Mouse (Mus musculus): ENCODE data around the gene Sirt2. TPM values are rescaled to one million over a fixed set of nuclear protein-coding genes. Genes with fewer than 3 reads are reported as not detected.

Gene Sirt2
- polyA plus RNA-seq, 1 experiment from 2014 or later, result 104 TPM

DNA sequence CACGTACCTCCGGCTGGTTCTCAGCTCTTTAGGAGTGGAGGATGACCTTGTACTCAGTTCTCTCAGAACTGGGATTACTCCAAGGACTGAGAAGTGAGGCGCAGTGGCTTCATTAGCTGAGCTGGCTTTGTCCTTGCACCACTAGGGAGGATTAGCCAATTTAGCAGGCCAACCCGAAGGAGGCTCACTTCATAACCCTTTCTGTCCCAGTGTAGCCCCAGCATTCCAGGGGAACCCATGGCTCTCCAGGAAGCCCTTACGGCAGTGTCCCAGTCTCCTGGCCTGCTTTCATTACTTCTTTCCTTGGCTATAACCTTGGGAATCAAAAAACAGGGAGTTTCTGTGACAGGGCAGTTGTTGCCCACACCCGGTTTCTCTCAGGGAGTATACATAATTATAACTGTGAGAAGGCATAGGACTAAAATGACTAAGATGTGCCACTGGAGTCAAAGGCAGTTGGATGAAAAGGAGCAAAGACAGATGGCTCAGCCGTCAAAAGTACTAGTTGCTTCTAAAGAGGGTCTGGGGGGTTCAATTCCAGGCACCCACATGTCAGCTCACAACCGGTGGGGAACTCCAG lies 41.2 kb downstream of the Sirt2 start:
- Histone ChIP-seq H3K9me3 (ENCODE audit: control insufficient read depth, low read length) (no peaks in the 10 kb centered on the region), H3K36me3 (ENCODE audit: control insufficient read depth, insufficient read depth, low read length) (peaks cover 8% of the 10 kb centered on the region), H3K4me2 (ENCODE audit: low read length) (peak overlapping the region; percentile 80), H3K9ac (replicated peaks; ENCODE audit: low read length) (peak overlapping the region; percentile 88), H3K4me1 (ENCODE audit: control insufficient read depth, insufficient read depth, low read length) (peaks cover 19% of the 10 kb centered on the region), H3K4me3 (replicated peaks; ENCODE audit: low read depth, low read length) (peak overlapping the region; percentile 77), H3K27me3 (ENCODE audit: control insufficient read depth, insufficient read depth, low read length) (no peaks in the 10 kb centered on the region), H3K27ac (replicated peaks; ENCODE audit: low read depth, low read length) (peak overlapping the region; percentile 99)
- no peak for DNase-seq
- 17% methylated on average over 8 of the region's 8 CpGs for WGBS
- no peak for ATAC-seq (ENCODE audit: low FRiP score, low TSS enrichment)

DNA sequence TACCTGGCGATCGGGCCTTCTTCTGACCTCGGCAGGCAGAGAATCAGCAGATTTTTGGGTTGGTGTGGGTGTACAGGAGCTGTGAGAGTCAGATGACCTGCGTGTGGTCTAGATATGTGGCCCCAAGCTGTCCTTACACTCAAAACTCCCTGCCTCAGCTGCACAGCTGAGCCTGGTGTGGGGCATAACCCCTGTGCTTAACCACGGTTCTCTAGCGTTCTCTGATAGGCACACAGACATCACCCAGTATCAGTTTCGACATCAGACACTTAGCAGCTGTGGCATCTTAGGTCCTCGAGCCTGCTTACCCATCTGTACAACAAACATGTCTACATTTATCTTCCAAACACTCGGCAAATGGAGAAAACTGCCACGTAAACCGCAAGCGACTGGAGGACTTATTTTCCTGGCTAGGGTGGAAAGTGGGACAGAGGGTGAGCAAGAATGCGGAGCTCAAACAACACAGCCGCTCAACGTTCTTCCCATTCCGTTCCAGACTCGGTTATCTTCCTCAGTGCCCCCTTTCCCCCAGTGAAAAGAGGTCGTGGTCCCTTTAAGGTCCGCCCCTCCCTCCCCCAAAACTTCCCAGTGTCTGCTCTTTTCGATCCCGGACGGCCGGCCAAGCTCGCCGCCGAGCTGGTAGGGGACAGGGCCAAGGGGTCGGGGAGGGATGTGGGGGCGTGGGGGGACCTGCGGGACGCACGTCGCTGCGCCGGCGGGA lies 41.8 kb downstream of the Sirt2 start, which contains the start of gene Hnrnpl:
TSS of gene Hnrnpl (plus strand) at position 321 of the 721 bp plus-strand sequence.
- Histone ChIP-seq H3K4me3 (replicated peaks; ENCODE audit: low read depth, low read length) (peak within 1 kb of the TSS; percentile 77), H3K4me1 (ENCODE audit: control insufficient read depth, insufficient read depth, low read length) (peaks cover 22% of the 10 kb centered on the region), H3K27me3 (ENCODE audit: control insufficient read depth, insufficient read depth, low read length) (no peaks in the 10 kb centered on the region), H3K4me2 (ENCODE audit: low read length) (peak within 1 kb of the TSS; percentile 80), H3K9ac (replicated peaks; ENCODE audit: low read length) (peak within 1 kb of the TSS; percentile 88), H3K36me3 (ENCODE audit: control insufficient read depth, insufficient read depth, low read length) (peaks cover 14% of the 10 kb centered on the region), H3K9me3 (ENCODE audit: control insufficient read depth, low read length) (no peaks in the 10 kb centered on the region), H3K27ac (replicated peaks; ENCODE audit: low read depth, low read length) (peak within 1 kb of the TSS; percentile 99)
- peak; percentile 76 for DNase-seq
- peak; percentile 9 for ATAC-seq (ENCODE audit: low FRiP score, low TSS enrichment)
- WGBS, result 3% methylated on average over 35 of the region's 35 CpGs

GRCm38 (mm10) chr7:28808957-28809393 lies 42.4 kb downstream of the Sirt2 start:
- 2% methylated on average over 29 of the region's 32 CpGs for WGBS
- peak overlapping the region; percentile 88 for H3K9ac ChIP-seq (replicated peaks; ENCODE audit: low read length)
- H3K4me1 ChIP-seq (ENCODE audit: control insufficient read depth, insufficient read depth, low read length), result peaks cover 22% of the 10 kb centered on the region
- H3K9me3 ChIP-seq (ENCODE audit: control insufficient read depth, low read length), result no peaks in the 10 kb centered on the region
- peak; percentile 97 for DNase-seq
- peak overlapping the region; percentile 80 for H3K4me2 ChIP-seq (ENCODE audit: low read length)
- peak overlapping the region; percentile 99 for H3K27ac ChIP-seq (replicated peaks; ENCODE audit: low read depth, low read length)
- peaks cover 20% of the 10 kb centered on the region for H3K36me3 ChIP-seq (ENCODE audit: control insufficient read depth, insufficient read depth, low read length)
- ATAC-seq (ENCODE audit: low FRiP score, low TSS enrichment), result peak; percentile 64
- peak overlapping the region; percentile 77 for H3K4me3 ChIP-seq (replicated peaks; ENCODE audit: low read depth, low read length)
- H3K27me3 ChIP-seq (ENCODE audit: control insufficient read depth, insufficient read depth, low read length), result no peaks in the 10 kb centered on the region

- under 1% methylated on average over 35 of the region's 35 CpGs for WGBS
- peak; percentile 81 for DNase-seq
- Histone ChIP-seq H3K4me3 (replicated peaks; ENCODE audit: low read depth, low read length) (peak overlapping the region; percentile 77), H3K9ac (replicated peaks; ENCODE audit: low read length) (peak overlapping the region; percentile 88), H3K4me2 (ENCODE audit: low read length) (peak overlapping the region; percentile 80), H3K4me1 (ENCODE audit: control insufficient read depth, insufficient read depth, low read length) (peaks cover 22% of the 10 kb centered on the region), H3K9me3 (ENCODE audit: control insufficient read depth, low read length) (no peaks in the 10 kb centered on the region), H3K36me3 (ENCODE audit: control insufficient read depth, insufficient read depth, low read length) (peaks cover 26% of the 10 kb centered on the region), H3K27ac (replicated peaks; ENCODE audit: low read depth, low read length) (peak overlapping the region; percentile 99), H3K27me3 (ENCODE audit: control insufficient read depth, insufficient read depth, low read length) (no peaks in the 10 kb centered on the region)
- ATAC-seq (ENCODE audit: low FRiP score, low TSS enrichment), result no peak
These were observed 43.0 kb downstream of the Sirt2 start for GRCm38 (mm10) chr7:28809401-28810089.

DNA sequence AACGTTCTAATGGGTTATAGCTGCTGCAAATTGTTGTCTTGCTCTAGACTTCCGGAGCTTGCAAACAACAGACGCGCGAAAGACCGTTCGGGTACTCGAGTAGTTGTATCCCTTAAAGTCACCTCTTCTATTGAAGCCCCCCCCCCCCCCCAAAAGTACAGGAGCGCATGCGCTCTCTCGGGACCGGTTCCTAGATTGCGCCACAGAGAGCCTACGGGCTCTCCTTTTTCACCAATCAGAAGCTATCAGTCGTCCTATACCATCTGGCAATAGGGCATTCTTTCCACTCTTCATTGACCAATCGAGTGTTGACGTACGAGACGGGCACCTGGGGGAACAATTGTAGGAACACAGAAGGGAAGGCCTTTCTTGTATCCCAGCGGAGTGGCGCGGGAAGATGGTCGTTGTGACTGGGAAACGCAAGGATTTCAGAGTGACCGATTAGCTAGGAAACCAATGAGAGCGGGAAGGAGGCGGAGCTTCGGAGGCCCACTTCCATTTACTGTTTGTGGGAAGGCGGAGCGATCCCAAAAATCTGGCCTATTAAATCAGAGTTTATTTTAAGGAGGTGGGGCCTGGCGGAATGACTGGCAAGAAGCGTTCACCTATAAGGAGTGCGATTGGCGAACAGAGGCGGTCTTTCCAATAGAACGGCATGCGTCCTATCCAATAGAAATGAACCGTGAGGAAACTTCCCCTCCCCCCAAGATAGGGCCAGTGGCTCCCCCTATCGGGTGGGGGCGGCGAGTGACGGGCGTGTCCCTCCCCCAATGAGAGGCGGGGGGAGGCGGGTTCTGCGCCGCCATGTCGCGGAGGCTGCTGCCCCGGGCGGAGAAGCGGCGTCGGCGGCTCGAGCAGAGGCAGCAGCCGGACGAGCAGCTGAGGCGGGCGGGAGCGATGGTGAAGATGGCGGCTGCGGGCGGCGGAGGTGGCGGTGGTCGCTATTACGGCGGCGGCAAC lies 43.9 kb downstream of the Sirt2 start:
- peak overlapping the region; percentile 80 for H3K4me2 ChIP-seq (ENCODE audit: low read length)
- H3K4me3 ChIP-seq (replicated peaks; ENCODE audit: low read depth, low read length), result peak overlapping the region; percentile 77
- peak; percentile 93 for ATAC-seq (ENCODE audit: low FRiP score, low TSS enrichment)
- no peaks in the 10 kb centered on the region for H3K9me3 ChIP-seq (ENCODE audit: control insufficient read depth, low read length)
- peak overlapping the region; percentile 88 for H3K9ac ChIP-seq (replicated peaks; ENCODE audit: low read length)
- peaks cover 22% of the 10 kb centered on the region for H3K4me1 ChIP-seq (ENCODE audit: control insufficient read depth, insufficient read depth, low read length)
- WGBS, result under 1% methylated on average over 70 of the region's 70 CpGs
- DNase-seq, result peak; percentile 99
- H3K36me3 ChIP-seq (ENCODE audit: control insufficient read depth, insufficient read depth, low read length), result peaks cover 34% of the 10 kb centered on the region
- H3K27me3 ChIP-seq (ENCODE audit: control insufficient read depth, insufficient read depth, low read length), result no peaks in the 10 kb centered on the region
- peak overlapping the region; percentile 99 for H3K27ac ChIP-seq (replicated peaks; ENCODE audit: low read depth, low read length)

DNA sequence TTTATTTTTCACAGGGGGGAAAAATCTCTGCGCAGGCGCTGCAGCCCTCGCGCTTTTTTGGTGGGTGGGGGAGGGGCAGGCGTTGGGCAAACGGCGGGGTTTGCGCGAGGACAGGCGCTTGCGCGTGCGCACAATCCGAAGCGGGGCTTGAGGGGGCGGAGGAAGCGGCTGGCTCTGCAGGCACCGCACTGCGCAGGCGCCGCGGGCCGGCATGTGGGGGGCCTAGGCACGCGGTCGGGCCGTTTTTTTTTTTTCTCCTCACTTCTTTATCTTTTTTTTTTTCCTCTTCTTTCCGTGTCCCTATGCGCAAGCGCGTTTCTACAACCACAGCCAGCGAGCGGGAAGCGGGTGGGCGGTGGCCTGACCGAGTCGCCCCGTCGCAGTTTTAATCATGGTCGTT lies 44.7 kb downstream of the Sirt2 start:
- Histone ChIP-seq H3K9ac (replicated peaks; ENCODE audit: low read length) (peak overlapping the region; percentile 82), H3K4me1 (ENCODE audit: control insufficient read depth, insufficient read depth, low read length) (peaks cover 22% of the 10 kb centered on the region), H3K9me3 (ENCODE audit: control insufficient read depth, low read length) (no peaks in the 10 kb centered on the region), H3K4me2 (ENCODE audit: low read length) (peak overlapping the region; percentile 90), H3K27ac (replicated peaks; ENCODE audit: low read depth, low read length) (peak overlapping the region; percentile 97), H3K27me3 (ENCODE audit: control insufficient read depth, insufficient read depth, low read length) (no peaks in the 10 kb centered on the region), H3K4me3 (replicated peaks; ENCODE audit: low read depth, low read length) (peak overlapping the region; percentile 77), H3K36me3 (ENCODE audit: control insufficient read depth, insufficient read depth, low read length) (peaks cover 43% of the 10 kb centered on the region)
- peak; percentile 43 for ATAC-seq (ENCODE audit: low FRiP score, low TSS enrichment)
- DNase-seq, result peak; percentile 98
- WGBS, result under 1% methylated on average over 40 of the region's 40 CpGs

DNA sequence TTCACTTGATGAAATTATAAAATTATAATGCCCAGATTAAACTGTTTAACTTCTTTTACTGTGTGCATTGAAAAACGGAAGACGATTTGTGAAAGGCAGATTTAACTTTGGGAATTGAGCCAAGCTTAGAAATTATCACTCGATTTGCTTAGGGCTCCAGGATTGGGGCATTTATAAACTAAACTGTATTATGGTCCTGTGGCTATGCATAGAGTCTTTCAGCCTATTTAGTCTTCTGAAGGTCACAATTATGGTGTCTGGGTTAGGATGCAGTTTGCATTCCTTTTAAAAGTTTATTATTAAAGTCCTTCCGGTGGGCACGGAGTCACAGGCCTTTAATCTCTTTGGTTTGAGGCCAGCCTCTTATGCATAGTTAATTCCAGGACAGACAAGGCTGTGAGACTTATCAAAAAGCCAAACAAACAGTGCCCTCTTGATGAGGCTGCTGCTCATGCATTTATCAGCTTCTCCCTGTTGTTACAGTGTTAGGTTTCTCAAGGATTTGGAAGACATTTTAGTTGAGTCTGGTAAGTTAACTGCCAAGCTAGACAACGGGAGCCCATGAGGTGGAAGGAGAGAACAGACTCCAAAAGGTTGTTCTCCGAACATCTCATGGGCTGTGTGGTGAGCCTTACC lies 45.2 kb downstream of the Sirt2 start:
- Histone ChIP-seq H3K27ac (replicated peaks; ENCODE audit: low read depth, low read length) (no peak overlapping the region; the same call in 1 of the 2 replicates), H3K9ac (replicated peaks; ENCODE audit: low read length) (peak overlapping the region; percentile 82; the same call in 1 of the 2 replicates), H3K4me1 (ENCODE audit: control insufficient read depth, insufficient read depth, low read length) (peaks cover 22% of the 10 kb centered on the region), H3K36me3 (ENCODE audit: control insufficient read depth, insufficient read depth, low read length) (peaks cover 48% of the 10 kb centered on the region), H3K4me3 (replicated peaks; ENCODE audit: low read depth, low read length) (peak overlapping the region; percentile 77), H3K27me3 (ENCODE audit: control insufficient read depth, insufficient read depth, low read length) (no peaks in the 10 kb centered on the region), H3K9me3 (ENCODE audit: control insufficient read depth, low read length) (no peaks in the 10 kb centered on the region), H3K4me2 (ENCODE audit: low read length) (peak overlapping the region; percentile 90)
- 12% methylated on average over 7 of the region's 7 CpGs for WGBS
- ATAC-seq (ENCODE audit: low FRiP score, low TSS enrichment) (no peak), DNase-seq (no peak)
